In genomic region chr3:92621560-92621959, GRCm38 (mm10) we compare ENCODE assay signal across 22 mouse cellular contexts. TPM values are rescaled to one million over a fixed set of nuclear protein-coding genes. Genes with fewer than 3 reads are reported as not detected.
"Had no signal": no experiment of that assay in that cellular context is flagged by ENCODE, and none has a peak within 500 bp of the region (broad histone marks: within the 10 kb centered on the region; RNA-seq: fewer than 3 reads in every experiment).

TSS of gene Lce6a (minus strand) at chr3:92621660.

- H3K36me3 ChIP-seq: neural tube, embryonic 12.5 days; neural tube, embryonic 13.5 days; neural tube, embryonic 15.5 days; stomach, embryonic 15.5 days had no signal

- H3K4me3 ChIP-seq: neural tube, embryonic 12.5 days; neural tube, embryonic 13.5 days; neural tube, embryonic 15.5 days; stomach, embryonic 15.5 days had no signal

- H3K9ac ChIP-seq: neural tube, embryonic 12.5 days; neural tube, embryonic 13.5 days; neural tube, embryonic 15.5 days; stomach, embryonic 15.5 days had no signal

- H3K27me3 ChIP-seq: neural tube, embryonic 12.5 days; neural tube, embryonic 13.5 days; neural tube, embryonic 15.5 days; stomach, embryonic 15.5 days had no signal

- H3K4me1 ChIP-seq: neural tube, embryonic 12.5 days; neural tube, embryonic 13.5 days; neural tube, embryonic 15.5 days; stomach, embryonic 15.5 days had no signal

- H3K27ac ChIP-seq: neural tube, embryonic 12.5 days; neural tube, embryonic 13.5 days; neural tube, embryonic 15.5 days; stomach, embryonic 15.5 days had no signal

- H3K9me3 ChIP-seq: neural tube, embryonic 12.5 days; neural tube, embryonic 13.5 days; neural tube, embryonic 15.5 days; stomach, embryonic 15.5 days had no signal

- H3K4me2 ChIP-seq: neural tube, embryonic 12.5 days; neural tube, embryonic 13.5 days; neural tube, embryonic 15.5 days; stomach, embryonic 15.5 days had no signal

- DNase-seq: retina, postnatal 1 day; right cerebral cortex, adult 18-20 months; right cerebral cortex, postnatal 14 days; right cerebral cortex, postnatal 25 days; right cerebral cortex, postnatal 4 days; spleen, adult 18-20 months; thymus, adult 18-20 months; thymus, adult 2 months; thymus, postnatal 14 days; thymus, postnatal 25 days; thymus, postnatal 36 days; thymus, postnatal 4 days had no signal

RNA-seq across cellular contexts. Expression of gene Lce6a, which starts in this region (rescaled TPM):
- polyA plus RNA-seq: neural tube, embryonic 12.5 days; neural tube, embryonic 13.5 days; neural tube, embryonic 14.5 days; neural tube, embryonic 15.5 days; small intestine, adult 2 months; spleen, adult 2 months; stomach, embryonic 14.5 days; stomach, embryonic 15.5 days; stomach, embryonic 16.5 days; thymus, adult 2 months; thymus, postnatal 0 days had no signal
